Mouse (Mus musculus): ENCODE data around the gene Rnf225. TPM values are rescaled to one million over a fixed set of nuclear protein-coding genes. Genes with fewer than 3 reads are reported as not detected.

The Rnf225 gene
- total RNA-seq, 2 experiments from 2014 or later = not detected

DNA sequence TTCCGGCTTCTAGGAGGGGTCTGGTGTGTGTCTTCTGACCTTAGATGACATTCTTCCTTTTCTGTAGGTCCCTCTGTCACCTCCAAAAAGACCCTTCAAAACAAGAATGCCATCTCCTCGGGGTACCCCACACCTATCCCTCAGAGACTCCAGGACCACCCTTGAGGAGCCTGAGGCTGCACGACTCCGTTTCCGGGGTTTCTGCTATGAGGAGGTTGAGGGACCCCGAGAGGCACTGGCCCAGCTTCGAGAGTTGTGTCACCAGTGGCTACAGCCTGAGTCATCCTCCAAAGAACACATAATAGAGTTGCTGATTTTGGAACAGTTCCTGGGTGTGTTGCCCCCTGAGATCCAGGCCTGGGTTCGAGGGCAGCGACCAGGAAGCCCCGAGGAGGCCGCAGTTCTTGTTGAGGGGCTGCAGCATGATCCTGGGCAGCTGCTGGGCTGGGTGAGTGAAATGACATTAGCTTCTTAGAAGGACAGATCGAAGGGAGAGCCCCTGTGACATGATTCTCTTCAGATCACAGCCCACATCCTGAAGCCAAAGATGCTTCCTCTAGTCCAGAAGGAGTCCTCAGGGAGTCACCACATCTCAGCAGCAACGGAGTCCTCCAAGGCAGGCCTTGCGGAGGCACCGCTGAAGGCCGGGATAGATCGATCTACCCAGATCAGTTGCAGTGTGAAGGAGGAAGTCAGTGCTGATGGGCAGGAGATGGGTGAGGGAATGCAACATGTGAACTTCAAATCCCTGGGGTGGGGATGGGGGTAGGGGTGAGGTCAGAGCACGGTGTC, 51.9 kb downstream of the Rnf225 start:
- ATAC-seq (replicated peaks; ENCODE audit: low FRiP score, poor library complexity, severe bottlenecking) = no peak

DNA sequence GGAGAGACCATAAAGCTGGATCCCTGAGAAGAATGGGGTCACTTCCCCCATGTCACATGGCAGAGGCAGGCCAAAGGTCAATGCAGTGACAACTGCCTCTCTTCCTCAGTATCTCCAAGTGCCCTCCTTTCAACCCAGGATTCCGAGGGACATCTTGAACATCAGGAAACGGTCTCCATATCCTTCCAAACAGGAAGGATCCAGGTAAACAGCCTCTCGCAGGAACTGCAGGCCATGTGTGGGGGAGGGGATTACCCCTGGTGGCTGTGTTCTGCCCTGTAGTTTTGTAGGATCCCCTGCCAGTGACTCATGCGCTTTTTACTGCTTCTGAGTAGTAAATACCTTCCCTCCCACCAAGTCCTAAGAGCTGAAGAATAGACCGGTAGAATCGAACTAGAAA, 52.6 kb downstream of the Rnf225 start:
- ATAC-seq (replicated peaks; ENCODE audit: low FRiP score, poor library complexity, severe bottlenecking) = no peak

DNA sequence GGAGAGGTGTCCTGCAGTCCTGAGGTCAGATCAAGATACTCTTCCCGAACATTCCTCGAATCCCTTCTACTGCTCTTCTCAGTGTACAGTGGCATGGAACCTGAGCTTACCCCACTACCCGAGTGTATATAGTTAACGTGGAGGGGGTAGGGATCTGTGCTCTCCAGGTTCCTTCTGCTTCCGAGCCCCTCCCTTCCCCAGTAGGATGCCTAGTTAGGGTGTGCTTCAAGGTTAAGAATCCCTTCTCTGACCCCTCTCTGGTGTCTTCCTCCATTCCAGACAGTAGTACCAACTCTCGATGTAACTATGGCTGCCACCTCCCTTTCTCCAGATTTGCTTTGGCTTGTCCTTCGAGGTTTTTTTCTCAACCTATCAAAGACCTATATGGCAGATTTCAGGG, 53.1 kb downstream of the Rnf225 start:
- no peak for ATAC-seq (replicated peaks; ENCODE audit: low FRiP score, poor library complexity, severe bottlenecking)

Other genes starting within 250 kb of the Rnf225 start
- not detected in 2 replicates for gene Vmn2r55, start 242.4 kb upstream of the Rnf225 start, total RNA-seq (2015; ENCODE audit: low replicate concordance)
- not detected in 2 replicates for gene Vmn2r55, start 242.4 kb upstream of the Rnf225 start, total RNA-seq (2017; ENCODE audit: low replicate concordance)
- not detected in 2 replicates for gene Vmn2r56, start 192.4 kb upstream of the Rnf225 start, total RNA-seq (2015; ENCODE audit: low replicate concordance)
- not detected in 2 replicates for gene Vmn2r56, start 192.4 kb upstream of the Rnf225 start, total RNA-seq (2017; ENCODE audit: low replicate concordance)
- gene Zscan18, start 123.8 kb upstream of the Rnf225 start, total RNA-seq (2015; ENCODE audit: low replicate concordance) = 0.63 TPM in 1 of 2 replicates, not detected in the other
- not detected in 2 replicates for gene Zscan18, start 123.8 kb upstream of the Rnf225 start, total RNA-seq (2017; ENCODE audit: low replicate concordance)
- gene Zfp329, start 108.6 kb upstream of the Rnf225 start, total RNA-seq (2015; ENCODE audit: low replicate concordance) = 3.3 and 6.1 TPM in 2 replicates
- gene Zfp329, start 108.6 kb upstream of the Rnf225 start, total RNA-seq (2017; ENCODE audit: low replicate concordance) = 1.4 and 3.1 TPM in 2 replicates
- 5.8 and 6.1 TPM in 2 replicates for gene Zfp110, start 92.7 kb upstream of the Rnf225 start, total RNA-seq (2015; ENCODE audit: low replicate concordance)
- 6.4 and 11.2 TPM in 2 replicates for gene Zfp110, start 92.7 kb upstream of the Rnf225 start, total RNA-seq (2017; ENCODE audit: low replicate concordance)
- gene Zfp128, start 46.2 kb upstream of the Rnf225 start, total RNA-seq (2015; ENCODE audit: low replicate concordance) = 0.38 and 0.63 TPM in 2 replicates
- gene Zfp128, start 46.2 kb upstream of the Rnf225 start, total RNA-seq (2017; ENCODE audit: low replicate concordance) = 0.28 and 0.68 TPM in 2 replicates
- gene Zscan22, start 29.6 kb upstream of the Rnf225 start, total RNA-seq (2015; ENCODE audit: low replicate concordance) = 5.4 and 6.9 TPM in 2 replicates
- gene Zscan22, start 29.6 kb upstream of the Rnf225 start, total RNA-seq (2017; ENCODE audit: low replicate concordance) = 1.0 and 1.1 TPM in 2 replicates
- 474 and 662 TPM in 2 replicates for gene Rps5, start 5.1 kb upstream of the Rnf225 start, total RNA-seq (2015; ENCODE audit: low replicate concordance)
- gene Rps5, start 5.1 kb upstream of the Rnf225 start, total RNA-seq (2017; ENCODE audit: low replicate concordance) = 156 and 203 TPM in 2 replicates
- gene Zfp324, start 38.4 kb downstream of the Rnf225 start, total RNA-seq (2015; ENCODE audit: low replicate concordance) = 2.1 and 2.3 TPM in 2 replicates
- gene Zfp324, start 38.4 kb downstream of the Rnf225 start, total RNA-seq (2017; ENCODE audit: low replicate concordance) = 2.1 and 2.5 TPM in 2 replicates
- gene Zfp446, start 50.4 kb downstream of the Rnf225 start, total RNA-seq (2015; ENCODE audit: low replicate concordance) = 1.3 TPM in 1 of 2 replicates, not detected in the other
- 0.51 and 1.3 TPM in 2 replicates for gene Zfp446, start 50.4 kb downstream of the Rnf225 start, total RNA-seq (2017; ENCODE audit: low replicate concordance)
- not detected in 2 replicates for gene Slc27a5, start 70.8 kb downstream of the Rnf225 start, total RNA-seq (2015; ENCODE audit: low replicate concordance)
- gene Slc27a5, start 70.8 kb downstream of the Rnf225 start, total RNA-seq (2017; ENCODE audit: low replicate concordance) = not detected in 2 replicates
- 209 and 235 TPM in 2 replicates for gene Trim28, start 71.7 kb downstream of the Rnf225 start, total RNA-seq (2015; ENCODE audit: low replicate concordance)
- 226 and 257 TPM in 2 replicates for gene Trim28, start 71.7 kb downstream of the Rnf225 start, total RNA-seq (2017; ENCODE audit: low replicate concordance)
- gene Zbtb45, start 82.6 kb downstream of the Rnf225 start, total RNA-seq (2015; ENCODE audit: low replicate concordance) = 2.7 and 8.2 TPM in 2 replicates
- gene Zbtb45, start 82.6 kb downstream of the Rnf225 start, total RNA-seq (2017; ENCODE audit: low replicate concordance) = 21.2 and 23.4 TPM in 2 replicates
- 97.4 and 99.3 TPM in 2 replicates for gene Chmp2a, start 107.4 kb downstream of the Rnf225 start, total RNA-seq (2015; ENCODE audit: low replicate concordance)
- 144 and 170 TPM in 2 replicates for gene Chmp2a, start 107.4 kb downstream of the Rnf225 start, total RNA-seq (2017; ENCODE audit: low replicate concordance)
- gene Ube2m, start 110.9 kb downstream of the Rnf225 start, total RNA-seq (2015; ENCODE audit: low replicate concordance) = 45.0 and 92.0 TPM in 2 replicates
- gene Ube2m, start 110.9 kb downstream of the Rnf225 start, total RNA-seq (2017; ENCODE audit: low replicate concordance) = 32.8 and 112 TPM in 2 replicates
- not detected in 2 replicates for gene Mzf1, start 127.3 kb downstream of the Rnf225 start, total RNA-seq (2015; ENCODE audit: low replicate concordance)
- gene Mzf1, start 127.3 kb downstream of the Rnf225 start, total RNA-seq (2017; ENCODE audit: low replicate concordance) = 0.56 TPM in 1 of 2 replicates, not detected in the other
- not detected in 2 replicates for gene Vmn1r85, start 167.8 kb downstream of the Rnf225 start, total RNA-seq (2015; ENCODE audit: low replicate concordance)
- gene Vmn1r85, start 167.8 kb downstream of the Rnf225 start, total RNA-seq (2017; ENCODE audit: low replicate concordance) = not detected in 2 replicates
- not detected in 2 replicates for gene Vmn1r86, start 192.5 kb downstream of the Rnf225 start, total RNA-seq (2015; ENCODE audit: low replicate concordance)
- 0.28 TPM in 1 of 2 replicates, not detected in the other for gene Vmn1r86, start 192.5 kb downstream of the Rnf225 start, total RNA-seq (2017; ENCODE audit: low replicate concordance)
- not detected in 2 replicates for gene Vmn1r87, start 212.7 kb downstream of the Rnf225 start, total RNA-seq (2015; ENCODE audit: low replicate concordance)
- gene Vmn1r87, start 212.7 kb downstream of the Rnf225 start, total RNA-seq (2017; ENCODE audit: low replicate concordance) = not detected in 2 replicates
- not detected in 2 replicates for gene Vmn1r88, start 232.2 kb downstream of the Rnf225 start, total RNA-seq (2015; ENCODE audit: low replicate concordance)
- not detected in 2 replicates for gene Vmn1r88, start 232.2 kb downstream of the Rnf225 start, total RNA-seq (2017; ENCODE audit: low replicate concordance)